Mouse (Mus musculus): Measurements from ENCODE around the gene Loxl4. TPM values are rescaled to one million over a fixed set of nuclear protein-coding genes. Genes with fewer than 3 reads are reported as not detected.

Gene Loxl4
- total RNA-seq, 2 experiments from 2014 or later = 0.15 to 0.35 TPM

GRCm38 (mm10) chr19:42608082-42608481 lies 4.5 kb downstream of the Loxl4 start:
- no peak for DNase-seq

DNA sequence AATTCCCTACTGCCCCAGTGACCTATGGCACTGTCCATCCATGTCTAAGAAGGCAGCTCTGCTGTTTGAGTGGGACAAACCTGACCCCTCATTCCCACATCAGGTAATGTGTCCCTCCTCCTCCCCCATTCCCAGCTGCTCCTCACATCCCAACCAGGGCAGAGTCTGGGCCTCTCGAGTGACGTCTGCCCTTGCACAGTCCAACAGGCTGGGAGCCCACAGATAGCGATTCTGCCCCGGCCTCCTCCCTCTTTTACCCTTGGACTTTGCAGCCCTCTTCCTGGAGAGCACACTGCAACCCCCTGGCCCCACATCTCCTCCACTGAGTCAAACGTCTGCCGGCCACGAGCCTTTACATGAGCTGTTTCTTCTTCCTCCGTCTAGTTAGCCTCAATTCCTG lies 10.0 kb downstream of the Loxl4 start:
- DNase-seq = no peak

GRCm38 (mm10) chr19:42602041-42602440 lies 10.6 kb downstream of the Loxl4 start:
- no peak for DNase-seq

DNA sequence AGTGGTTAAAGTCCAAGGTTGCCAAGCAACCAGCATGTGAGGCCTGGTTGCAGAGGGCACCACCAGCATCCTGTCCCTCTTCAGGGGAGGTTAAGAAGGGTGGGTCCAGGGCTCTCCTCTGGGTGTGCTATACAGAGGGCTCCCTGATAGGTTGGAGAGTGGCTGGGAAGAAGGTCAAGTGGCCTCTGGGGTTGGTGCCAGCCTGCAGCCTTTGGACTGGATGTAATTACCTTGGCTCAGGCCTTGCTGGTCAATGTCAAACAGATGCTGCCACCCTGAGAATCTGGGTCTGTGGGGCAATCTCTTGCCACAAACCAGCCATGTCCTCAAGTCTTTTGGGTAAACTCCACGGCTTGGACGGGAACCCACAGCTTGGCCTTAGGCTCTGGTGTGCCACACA lies 11.2 kb downstream of the Loxl4 start:
- DNase-seq = no peak

GRCm38 (mm10) chr19:42600591-42600990 lies 12.0 kb downstream of the Loxl4 start:
- no peak for DNase-seq

GRCm38 (mm10) chr19:42599891-42600290 lies 12.7 kb downstream of the Loxl4 start:
- DNase-seq = no peak

DNA sequence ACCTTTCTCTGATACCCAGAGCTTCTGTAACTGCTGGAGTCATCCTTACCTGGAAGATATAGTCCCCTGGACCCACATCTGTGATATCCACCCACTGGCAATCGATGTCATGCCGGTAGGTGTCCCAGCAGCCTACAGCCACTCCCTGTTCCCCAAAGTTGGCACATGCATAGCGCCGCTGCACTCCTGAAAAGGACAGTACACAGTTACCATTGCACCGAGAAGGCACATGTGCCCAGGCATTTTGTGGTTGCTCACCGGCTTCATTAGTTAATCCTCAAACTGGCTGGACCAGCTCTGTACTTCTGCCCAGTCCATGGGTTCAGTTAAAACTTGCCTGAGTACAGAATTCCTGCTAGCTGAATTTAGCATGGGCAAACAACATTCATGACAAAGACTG lies 14.7 kb downstream of the Loxl4 start:
- DNase-seq = no peak

- no peak for DNase-seq
Observed at GRCm38 (mm10) chr19:42597286-42597685, 15.3 kb downstream of the Loxl4 start.

DNA sequence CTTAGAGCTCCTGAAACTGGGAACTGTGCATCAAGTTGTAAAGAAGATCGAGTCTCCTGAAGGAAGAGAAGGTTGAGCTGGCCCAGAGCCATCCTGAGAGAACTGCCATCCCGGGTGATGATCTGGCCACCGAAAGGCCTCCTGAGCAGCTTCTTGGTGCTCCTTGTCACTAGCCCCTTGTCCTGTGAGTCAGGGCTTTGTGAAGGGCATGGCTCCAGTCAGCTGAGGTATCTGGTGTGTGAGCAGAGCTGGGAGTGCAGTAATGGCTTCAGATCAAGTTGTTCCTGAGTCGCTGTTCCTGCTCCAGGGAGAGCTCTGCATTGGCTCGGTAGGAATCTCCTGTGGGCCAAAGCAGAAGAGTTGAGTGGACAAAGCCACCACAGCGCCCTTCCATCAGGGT lies 17.5 kb downstream of the Loxl4 start:
- no peak for DNase-seq

DNA sequence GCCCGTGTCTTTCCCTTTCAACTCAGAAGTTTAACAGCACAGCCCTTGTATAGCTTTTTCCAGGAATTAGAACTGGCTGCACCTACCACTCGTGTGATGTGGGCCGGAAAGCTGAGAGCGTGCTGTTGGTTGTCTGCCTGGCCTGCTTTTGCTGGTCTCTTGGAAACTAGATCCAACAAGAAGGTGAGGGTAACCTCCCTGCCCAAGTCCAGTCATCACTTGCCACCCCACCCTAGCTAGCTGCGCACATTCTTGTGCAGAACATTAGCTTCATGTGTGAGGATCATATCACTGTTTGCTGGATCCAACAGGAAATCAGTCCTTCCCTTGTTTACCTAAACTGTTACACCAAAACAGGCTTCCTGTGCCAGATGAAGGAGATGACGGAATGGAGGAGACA lies 19.2 kb downstream of the Loxl4 start:
- no peak for DNase-seq

GRCm38 (mm10) chr19:42591534-42591933 lies 21.1 kb downstream of the Loxl4 start:
- DNase-seq = no peak

- no peak for DNase-seq
Observed at GRCm38 (mm10) chr19:42589246-42589645, 23.4 kb downstream of the Loxl4 start.

- no peak for DNase-seq
Observed at GRCm38 (mm10) chr19:42587704-42588103, 24.9 kb downstream of the Loxl4 start.

- no peak for DNase-seq
Observed at GRCm38 (mm10) chr19:42584188-42584587, 28.4 kb downstream of the Loxl4 start.

GRCm38 (mm10) chr19:42583677-42584076 lies 28.9 kb downstream of the Loxl4 start:
- no peak for DNase-seq

- no peak for DNase-seq
Observed at GRCm38 (mm10) chr19:42582811-42583370, 29.7 kb downstream of the Loxl4 start.

DNA sequence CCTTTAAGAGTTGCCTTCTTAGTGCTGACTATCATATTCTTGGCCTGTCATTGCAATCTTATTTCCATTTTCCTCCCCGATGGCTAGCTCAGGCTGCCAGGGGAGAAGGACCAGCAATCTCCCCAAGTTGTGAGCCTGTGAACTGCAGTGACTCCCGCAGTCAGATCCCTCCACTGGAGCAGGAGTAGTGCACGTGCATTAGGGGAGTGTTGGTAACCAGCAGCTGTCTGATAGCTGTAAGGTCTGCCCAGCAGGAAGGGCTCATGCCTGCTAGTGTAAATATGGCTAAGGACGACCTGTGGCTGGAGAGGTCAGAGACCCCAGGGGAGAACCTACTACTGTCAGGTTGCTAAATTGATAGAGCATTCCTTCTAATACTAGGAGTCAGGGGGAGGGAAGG lies 31.9 kb downstream of the Loxl4 start:
- no peak for DNase-seq

DNA sequence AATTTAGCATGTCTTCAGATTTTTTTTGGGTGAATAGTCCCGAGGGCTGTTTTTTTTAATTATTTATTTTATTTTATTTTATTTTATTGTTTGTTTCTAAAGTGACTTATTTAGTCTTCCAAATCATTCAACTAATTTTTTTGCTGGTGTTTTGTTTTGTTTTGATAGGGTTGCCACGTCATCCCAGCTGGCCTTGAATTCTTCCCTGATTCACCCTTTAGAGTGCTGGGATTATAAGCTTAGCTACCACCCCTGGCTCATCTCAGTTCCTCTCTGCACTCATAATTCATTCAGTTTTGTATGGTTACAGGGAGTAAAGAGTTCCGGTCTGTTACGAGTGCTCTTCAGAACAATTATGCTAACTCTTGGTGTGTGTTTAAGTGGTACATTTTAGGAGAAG lies 34.0 kb downstream of the Loxl4 start:
- DNase-seq = no peak

DNA sequence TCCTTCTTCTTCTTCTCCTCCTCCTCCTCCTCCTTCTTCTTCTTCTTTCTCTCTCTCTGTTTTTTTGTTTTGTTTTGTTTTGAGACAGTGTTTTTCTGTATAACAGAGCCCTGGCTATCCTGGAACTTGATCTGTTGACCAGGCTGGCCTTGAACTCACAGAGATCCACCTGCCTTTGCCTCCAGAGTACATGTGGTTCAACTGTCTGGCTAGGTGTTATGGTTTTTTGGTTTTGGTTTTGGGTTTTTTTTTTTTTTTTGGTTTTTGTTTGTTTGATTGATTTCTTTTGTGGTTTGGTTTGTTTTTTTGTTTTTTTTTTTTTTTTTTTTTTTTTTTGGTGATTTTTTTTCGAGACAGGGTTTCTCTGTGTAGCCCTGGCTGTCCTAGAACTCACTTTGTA lies 35.8 kb downstream of the Loxl4 start:
- no peak for DNase-seq

DNA sequence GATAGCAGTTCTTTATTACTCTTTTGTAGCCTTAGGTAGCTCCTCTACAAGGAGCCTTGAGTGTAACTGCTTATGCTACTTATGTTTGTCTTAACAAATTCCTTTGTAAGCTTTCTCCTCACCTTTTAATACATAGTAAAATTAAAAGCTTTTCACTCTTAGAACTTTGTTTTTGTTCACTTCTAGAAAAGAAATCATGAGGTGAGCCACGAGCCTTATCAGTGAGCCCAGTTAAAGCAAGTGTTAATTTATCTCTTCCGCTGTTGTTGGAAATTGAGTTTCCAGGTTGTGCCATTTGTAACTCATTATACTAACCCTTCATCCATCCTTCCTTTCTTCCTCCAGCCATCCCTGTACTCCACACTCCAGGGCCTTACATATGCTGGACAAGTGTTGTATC lies 37.3 kb downstream of the Loxl4 start:
- DNase-seq = no peak

DNA sequence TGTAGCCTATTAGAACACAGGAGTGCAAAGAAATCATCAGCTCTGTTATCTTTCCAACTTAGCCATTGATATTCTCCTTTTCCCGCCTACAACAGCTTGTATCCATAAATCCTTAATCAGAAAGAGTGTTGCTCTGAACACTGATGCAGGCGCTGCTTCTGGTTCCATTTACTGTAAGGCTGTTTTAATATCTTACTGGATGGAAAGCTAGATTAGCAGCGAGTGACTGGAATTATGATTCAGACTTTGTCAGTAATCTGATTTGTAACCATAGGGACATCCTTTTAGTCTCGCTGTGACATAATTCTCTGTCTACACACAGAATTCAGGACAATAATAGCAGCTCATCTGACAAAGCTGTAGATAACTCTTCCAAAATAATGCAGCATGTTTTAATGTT lies 41.3 kb downstream of the Loxl4 start:
- no peak for DNase-seq

DNA sequence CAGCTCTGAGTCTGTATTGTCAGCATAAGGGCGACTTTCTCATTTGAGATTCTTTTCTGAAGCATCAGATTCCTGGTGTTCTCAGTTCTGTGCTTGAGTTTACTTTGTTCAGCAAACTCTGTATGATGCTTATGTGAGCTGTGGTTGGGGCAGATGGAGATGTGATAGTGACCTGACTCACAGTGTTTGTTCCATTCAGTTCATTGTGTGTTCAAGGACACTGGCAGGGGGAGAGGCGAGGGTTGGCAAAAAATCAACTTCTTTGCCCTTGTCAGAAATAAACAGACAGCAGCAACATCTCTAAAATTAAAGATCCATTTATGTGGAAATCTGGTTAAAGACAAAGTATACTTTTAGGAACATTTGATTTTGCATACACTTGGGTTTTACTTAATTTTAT lies 43.5 kb downstream of the Loxl4 start:
- DNase-seq = no peak

DNA sequence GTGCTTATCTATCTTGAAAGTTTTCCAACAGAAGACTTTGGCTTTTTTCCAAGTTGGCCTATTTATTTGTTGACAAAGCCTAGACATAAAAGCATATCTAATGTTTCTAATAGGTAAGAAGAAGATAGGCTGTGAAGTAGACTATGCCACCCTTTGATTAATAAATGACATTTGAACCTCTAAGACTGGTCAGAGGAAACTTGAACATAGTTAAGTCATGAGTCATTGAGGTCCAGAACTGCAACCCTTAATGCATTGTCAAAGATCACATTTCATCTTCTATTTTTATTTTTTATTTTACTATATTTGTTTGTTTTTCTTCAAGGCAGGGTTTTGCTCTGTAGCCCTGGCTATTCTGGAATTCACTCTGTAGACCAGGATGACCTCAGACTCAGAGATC lies 45.6 kb downstream of the Loxl4 start:
- no peak for DNase-seq

DNA sequence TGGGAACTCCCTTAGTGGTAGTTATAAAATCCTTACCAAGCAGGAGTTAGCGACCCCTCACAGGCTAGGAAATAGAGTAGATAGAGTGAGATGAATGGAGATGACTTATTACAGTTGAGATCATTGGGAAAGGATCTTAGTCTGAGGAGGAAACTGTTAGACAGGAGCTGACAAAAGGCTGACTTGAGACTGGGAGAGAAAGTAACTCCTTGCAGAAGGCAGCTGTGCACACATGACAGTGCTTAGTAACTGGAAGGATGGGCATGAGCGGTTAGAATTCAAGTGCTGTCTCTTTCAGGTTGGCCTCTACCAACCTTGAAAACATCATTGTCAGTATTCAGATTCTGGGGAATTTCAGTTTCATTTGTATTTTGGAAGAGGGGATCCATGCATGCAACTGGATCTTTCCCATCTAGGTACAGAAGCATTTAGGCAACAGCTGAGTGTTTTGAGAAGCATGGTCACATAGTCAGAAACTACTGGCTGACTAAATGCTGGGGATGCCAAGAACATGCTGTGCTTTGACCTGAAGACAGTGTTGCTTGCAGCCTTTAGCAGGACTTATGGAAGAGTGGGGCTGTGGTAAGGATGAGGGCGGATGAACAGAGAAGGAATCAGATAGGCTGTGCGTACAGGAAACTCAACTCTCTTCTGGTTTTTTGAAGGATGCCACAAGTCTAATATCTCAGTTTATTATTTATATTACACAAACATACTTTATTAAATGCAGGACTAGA lies 46.2 kb downstream of the Loxl4 start:
- DNase-seq = no peak
